Mouse (Mus musculus) spleen, embryonic (tissue): ENCODE data around the gene Grm8.

Source experiments
- CTCF ChIA-PET: fragments of 350-600 bp; sonication (Branson Sonifier 250); formaldehyde crosslinking; loops from one replicate; lab custom pipeline; 2022; lab: Charles Lee

The Grm8 gene

DNA sequence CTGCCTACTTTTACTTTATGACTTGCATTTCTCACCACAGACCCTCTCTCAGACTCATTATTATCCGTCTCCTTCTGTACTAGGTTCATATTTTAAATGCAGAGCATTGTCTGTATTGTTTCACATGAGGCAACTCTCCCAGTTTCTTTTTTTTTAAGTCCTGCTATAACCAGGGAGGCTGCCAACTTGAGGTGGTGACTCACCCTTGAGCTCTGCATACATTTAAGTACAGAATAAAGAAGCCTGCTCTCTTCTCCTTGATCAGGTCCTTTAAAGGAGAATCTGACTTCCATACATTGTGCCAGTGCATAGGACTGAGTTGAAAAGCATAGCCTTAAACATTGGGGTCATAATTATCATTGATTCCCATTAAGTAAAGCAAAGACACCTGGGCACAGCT, 488.5 kb downstream of the Grm8 start:
- CTCF ChIA-PET = no interaction called here

DNA sequence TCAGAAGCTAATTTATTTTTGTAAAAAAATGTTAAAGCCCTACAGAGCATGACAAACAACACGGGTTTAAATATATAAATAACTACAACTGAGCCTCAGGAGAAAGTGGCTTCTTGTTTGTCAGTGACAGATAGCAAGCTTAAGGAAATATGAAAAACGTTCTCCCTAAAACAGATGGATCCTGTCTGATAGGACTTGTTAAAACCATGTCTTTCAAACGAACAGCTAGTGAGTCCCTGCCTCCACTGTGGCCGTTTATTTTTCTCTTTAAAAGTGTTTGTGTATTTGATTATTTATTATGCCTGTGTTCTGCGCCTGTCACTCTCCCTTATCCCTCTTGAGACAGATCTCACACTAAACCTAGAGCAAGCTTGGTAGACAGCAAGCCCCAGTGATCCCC, 489.9 kb downstream of the Grm8 start:
- CTCF ChIA-PET = no interaction called here

DNA sequence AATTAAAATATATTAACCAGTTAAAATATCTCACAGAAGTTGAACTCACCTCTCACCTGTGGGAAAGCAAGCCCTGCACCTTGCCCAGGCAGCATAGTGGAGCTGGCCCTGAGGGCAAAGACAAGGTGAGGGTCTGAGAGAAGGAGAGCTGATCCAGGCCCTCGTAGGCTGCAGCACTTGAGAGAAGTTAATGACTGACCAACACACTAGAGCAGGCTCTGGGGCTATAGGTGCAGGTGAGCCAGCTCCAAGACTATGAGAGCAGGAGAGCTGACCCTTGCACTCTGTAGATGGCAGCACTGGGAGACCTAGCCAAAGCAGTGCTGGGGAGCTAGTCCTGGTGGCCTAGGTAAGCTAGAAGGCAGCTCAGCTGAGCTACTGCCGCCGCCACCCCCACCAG, 499.1 kb downstream of the Grm8 start:
- CTCF ChIA-PET = no interaction called here

DNA sequence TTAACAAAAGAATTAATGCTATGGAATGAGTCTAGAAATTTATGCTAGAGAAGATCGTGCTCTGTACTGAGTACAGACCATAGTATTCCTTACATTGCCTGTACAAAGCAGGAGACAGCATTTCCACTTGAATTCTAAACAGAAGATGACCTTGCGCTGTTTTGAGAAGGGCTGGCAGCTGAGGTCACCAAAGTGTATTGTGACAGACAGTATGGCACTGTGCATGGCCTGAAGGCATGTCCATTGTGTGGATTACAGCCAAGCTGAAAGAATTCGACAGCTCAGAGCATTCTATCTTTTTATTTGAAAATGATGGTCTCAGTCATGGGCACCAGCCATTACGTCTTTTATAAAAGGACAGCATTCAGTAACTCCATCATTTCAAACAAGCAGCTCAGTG, 517.5 kb downstream of the Grm8 start:
- CTCF ChIA-PET = interaction anchor here (0.5 kb wide), 1 partner anchor 21 kb away, joined by 3 read pairs; no protein-coding TSS in a partner anchor

DNA sequence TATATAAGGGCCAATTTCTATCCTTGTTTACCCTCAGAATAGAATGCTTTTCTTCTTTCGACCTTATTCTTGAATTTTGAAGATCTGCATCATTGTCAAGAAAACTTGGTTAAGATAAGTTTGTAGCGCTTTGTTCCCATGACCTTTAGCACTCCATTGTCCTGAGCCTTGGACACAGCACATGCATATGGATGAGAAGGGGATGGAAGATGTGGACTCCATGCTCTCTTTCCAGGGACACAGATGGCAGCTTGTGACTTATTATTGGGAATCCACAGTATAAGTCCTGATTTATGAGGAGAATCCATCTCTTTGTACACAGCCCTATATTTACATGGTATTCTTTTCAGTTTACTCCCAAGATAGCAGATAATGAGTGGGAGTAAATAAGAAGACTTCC, 554.5 kb downstream of the Grm8 start:
- CTCF ChIA-PET = no interaction called here

DNA sequence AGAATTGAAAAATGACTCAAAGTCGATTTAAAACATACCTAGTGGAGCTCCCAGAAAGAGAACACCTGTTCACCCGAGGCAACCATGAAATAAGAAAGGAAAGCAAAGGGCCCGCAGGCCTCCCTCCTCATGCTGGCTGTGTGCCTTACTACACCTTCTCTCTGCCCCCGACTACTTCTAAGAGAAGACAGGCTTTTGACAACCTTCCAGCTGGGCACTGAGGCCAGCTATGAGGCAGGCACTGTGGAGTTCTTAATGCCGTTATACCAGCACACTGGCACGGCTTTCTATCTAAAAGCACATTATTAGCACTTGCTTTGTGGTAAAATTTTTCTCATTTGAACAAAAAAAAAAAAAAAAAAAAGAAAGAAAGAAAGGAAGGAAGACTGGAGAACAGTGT, 589.5 kb downstream of the Grm8 start:
- CTCF ChIA-PET = no interaction called here

DNA sequence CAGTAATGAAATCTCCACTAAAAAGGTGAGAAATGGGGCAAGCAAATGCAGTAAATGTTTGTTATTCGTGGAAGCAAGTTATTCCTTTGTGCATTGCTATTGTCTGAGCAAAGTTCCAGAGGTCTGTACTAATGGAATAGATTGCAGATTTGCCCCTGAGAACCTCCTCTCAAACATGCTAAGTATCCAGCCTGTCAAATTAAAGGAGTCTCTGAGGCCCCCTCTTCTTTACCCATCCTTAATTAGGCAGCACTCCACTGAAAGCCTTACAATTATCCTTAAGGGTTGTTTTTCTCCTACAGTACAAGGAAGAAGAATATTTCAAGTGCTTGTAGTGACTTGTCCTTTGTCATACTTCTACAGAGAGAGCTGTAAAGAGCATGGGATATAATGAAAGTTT, 617.4 kb downstream of the Grm8 start:
- CTCF ChIA-PET = no interaction called here

DNA sequence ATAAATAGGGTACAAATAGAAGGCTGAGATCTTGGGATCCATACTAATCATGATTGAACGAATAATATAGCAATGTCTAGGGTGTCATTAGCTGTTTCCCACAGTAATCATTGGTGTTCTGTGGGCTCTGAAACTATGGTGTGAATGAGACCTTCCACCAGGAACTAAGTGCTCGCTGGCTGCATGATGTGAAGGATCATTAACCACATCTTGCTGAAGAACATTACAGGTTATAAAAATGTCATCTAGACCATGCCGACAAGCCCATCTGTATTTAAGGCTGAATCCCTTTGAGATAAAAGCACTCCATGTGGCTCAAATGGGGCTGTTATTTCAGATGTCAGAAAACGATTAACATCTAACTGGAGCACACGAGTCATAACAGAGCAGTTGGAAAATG, 674.0 kb downstream of the Grm8 start:
- CTCF ChIA-PET = no interaction called here

DNA sequence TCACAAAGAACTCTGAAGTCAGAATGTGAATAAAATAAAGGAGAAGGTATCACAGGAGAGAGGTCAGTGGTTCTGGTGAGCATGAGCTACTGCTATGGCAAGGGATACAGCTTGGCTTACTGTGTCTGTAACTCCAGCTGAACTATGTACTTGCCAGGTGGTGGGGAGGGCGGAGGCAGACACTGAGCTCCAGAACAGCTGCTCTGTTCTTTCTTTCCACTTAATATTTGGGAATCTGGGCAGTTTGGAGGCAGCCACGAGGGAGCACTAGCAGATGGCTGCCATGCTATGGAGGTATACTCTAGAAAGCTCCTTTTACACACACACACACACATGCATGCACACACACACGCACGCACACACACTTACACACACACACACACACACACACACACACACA, 726.5 kb downstream of the Grm8 start:
- CTCF ChIA-PET = no interaction called here

DNA sequence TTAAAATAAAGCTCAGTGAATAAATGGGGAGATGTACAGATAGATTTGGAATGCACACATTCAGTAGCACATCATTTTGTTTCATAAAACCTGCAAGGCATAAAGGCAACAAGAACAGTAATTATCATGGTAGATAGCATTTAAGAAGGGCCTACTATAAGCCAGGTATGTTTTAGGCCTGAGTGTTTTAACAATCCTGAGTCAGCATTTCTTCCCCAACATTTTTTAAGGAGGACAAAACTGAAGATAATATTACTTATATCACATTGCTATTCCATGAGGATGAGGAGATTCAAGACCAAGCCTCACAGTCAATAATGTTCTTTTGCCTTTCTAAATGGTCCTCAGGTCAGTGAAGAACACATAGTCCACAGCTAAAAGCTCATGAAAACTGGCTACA, 762.6 kb downstream of the Grm8 start:
- CTCF ChIA-PET = no interaction called here

DNA sequence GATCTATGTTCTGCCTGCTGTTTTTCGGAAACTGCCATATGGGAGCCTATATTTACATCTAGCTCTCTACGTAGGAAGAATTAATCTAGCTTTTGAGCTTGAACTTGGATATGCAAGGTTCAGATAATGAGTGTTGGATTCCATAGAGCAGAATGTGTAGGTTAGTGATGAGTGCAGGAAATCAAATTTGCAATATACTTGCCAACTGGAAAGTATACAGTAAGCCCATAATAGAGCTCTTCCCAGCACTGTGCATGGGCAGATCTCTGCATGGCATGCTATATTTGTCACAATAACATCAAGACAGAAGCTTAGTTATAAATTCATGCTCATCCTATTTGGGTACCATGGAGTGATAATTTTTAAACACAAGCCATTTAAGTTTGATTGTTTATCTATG, 763.9 kb downstream of the Grm8 start:
- CTCF ChIA-PET = no interaction called here

DNA sequence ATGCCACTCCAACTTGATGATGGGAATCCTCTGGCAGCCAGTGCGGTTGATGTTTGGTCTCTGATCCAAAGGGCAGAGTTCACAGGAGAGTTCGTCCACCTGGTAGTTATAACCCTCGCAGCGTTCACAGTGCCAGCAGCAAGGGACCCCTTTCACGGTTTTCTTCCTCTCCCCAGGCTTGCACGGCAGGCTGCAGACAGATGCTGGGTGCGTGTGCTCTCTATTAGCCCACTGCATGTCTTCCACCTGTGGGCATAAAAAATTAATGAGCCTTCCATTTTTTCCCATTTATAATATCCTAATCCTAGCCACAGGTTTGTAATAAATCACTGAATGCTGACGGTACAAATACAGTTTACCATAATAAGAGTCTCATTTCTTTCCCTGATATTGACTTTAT, 771.2 kb downstream of the Grm8 start:
- CTCF ChIA-PET = no interaction called here

DNA sequence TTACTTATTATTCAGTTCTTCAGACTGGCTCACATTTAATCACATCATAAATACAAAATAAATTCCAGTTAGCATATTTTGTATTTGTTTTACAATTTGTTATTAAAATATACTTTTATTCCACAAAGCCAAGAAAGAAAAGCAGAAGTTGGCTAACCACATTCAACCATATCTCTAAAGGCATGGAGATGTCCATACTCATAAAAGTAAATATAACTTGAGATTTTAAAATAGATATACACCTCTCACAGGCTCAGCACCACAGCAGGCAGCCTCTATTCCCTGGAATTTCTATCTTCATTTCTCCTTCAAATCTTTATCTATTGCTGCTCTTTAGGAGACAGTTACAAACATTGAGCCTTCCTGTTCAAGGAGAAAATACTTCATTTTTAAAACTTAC, 774.5 kb downstream of the Grm8 start:
- CTCF ChIA-PET = no interaction called here

DNA sequence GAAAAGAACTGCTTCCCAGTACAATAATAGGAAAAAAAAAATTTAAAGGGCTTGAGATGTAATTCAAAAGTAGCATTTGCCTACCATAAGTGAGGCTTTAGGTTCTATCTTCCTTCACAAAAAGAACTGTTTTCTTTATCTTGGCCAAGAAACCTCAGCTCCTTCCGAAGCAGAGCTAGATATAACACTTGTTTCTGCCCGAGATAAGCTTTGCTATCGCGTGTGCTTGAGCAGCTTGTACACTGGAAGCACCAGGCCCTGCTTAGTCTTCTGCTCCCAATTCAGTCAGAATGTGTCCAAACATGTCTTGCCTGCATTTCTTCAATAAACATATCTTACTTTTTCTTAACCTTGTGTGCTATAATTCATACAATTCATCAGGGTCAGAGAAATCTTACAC, 783.8 kb downstream of the Grm8 start:
- CTCF ChIA-PET = no interaction called here

DNA sequence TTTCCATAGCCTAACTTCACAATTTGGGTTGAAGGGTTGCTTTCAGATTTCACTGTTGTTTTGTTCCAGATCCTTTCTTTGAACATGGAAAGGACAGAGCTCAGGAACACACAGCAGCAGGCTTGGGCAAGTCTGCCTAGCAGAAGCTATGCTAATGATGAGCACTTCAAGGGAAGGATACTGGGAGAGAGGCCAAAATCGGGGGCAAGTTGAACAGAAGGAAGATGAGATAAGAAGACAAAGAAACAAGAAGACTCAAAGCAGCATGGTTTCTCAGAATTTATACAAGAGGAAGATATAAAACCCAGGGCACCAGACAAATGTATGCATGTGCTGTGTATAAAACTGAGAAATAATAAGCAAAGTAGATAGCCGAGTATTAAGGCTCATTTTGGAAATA, 786.7 kb downstream of the Grm8 start:
- CTCF ChIA-PET = no interaction called here

DNA sequence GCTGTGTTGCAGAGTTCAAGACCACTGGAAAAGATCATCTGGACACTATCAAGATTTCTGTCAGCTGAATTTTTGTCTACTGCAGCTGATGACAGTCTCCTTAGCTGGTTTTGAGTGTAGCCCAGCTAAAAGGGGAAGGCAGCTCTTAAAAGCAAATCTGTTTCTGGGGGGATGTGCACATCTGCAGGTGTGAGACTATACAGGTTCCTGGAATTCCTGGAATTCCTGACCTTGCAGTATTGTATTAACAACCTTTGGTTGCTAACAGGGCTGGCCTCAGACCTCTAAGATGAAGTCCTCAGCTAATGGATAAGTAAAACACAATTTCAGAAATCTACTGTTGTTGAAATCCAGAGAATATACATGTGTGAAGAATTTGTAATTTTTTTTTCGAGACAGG, 788.7 kb downstream of the Grm8 start:
- CTCF ChIA-PET = no interaction called here

DNA sequence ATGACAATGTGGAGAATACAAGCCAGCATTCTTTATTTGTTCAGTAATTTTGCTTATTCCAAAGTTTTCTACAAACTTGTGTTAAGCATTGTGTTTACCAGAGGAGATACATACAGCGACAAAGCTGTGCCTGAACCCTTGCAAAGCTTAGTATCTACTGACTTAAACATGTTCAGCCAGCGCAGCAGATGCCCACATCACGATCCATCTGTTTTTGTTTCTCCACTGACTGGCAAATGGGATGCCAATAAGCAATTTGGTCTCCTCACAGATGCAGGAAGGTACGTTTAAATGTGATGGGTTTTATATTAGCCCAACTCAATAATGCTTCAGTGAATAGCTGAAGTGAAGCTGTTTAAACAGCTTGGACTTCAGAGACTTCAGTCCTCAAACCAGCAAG, 794.8 kb downstream of the Grm8 start:
- CTCF ChIA-PET = no interaction called here

DNA sequence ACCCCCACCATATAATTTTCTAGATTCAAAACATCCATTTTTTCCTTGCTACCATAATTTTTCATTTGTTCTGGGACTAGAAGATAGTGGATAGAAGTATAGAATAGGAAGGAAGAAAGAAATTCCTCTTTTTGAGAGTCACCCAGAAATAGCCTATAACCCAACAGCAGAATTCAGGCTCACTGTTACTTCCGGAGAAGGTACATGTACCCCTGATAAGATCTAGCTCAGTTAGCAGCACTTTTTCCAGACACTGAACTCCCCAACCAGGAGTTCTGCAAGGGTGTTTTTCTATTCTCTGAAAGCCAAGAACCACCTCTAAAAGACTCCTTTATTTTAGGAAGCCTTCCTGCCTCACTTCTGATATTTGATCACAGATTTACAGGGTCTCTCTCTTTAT, 816.4 kb downstream of the Grm8 start:
- CTCF ChIA-PET = no interaction called here

DNA sequence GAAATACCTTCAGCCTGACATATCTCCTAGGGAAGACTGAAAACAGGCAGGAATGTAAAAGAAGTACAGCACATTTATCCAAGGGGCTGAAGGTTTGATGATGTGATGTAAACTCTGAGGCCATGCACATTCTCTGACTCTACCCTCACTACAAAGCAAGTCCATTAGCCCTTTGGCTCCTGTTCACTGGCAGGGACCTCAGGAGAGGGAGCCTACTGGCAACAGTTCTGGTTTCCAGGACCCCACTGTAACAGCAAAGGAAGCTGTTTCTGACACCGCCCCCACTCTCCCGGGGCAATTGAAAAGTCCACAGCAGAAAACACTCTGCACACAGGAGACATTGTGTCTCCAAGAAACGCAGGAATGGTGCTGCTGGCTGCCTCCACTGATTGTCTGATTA, 817.6 kb downstream of the Grm8 start:
- CTCF ChIA-PET = no interaction called here

DNA sequence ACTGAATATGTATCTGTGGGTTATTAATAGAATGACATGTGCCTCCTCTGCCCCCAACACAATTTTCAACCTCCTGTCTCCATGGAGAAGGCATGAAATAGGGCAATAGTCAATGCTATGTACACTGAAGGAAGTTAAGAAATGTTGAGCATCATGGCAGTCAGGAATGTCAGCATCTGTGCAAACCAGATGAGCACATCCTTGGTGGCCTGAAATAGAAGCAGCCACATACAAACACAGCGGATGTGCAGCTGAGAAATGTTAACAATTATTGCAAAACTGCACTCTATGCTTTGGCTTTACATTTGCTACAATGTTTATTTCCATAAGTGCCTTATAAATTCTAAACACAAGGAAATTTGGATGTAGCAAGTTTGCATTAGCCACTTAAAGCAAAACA, 819.0 kb downstream of the Grm8 start:
- CTCF ChIA-PET = no interaction called here

DNA sequence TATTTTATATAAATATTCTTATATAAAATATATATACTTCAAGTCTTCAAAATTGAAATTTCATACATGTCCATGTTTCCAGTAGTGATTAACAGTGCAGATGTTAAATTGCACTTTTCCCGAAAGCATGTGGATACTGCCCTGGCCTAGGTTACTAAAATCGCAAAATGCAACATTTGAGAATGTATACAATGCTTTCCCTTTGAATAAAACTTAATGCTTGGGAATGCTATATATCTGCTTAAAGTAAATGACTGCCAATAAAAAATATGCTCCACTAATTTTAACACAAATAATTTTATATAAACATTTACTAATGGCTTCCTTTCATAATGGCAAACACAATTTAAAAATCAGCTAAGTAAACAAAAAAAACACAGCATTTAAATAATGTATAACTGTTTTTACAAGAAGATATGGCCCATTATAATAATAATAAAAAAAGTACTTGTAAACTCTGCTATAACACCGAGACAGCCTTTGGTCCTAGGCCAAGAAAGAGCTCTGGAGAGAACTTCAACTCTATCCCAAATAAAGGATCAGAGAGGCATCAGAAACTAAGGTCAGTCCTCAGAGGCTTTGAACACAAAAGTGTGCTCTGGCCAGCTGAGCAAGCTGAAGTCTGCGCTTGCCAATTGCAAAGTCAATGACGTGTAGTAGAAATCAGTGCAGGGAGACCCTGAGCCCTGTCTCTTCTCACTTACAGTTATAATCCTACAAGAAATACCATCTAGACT, 820.5 kb downstream of the Grm8 start:
- CTCF ChIA-PET = no interaction called here

DNA sequence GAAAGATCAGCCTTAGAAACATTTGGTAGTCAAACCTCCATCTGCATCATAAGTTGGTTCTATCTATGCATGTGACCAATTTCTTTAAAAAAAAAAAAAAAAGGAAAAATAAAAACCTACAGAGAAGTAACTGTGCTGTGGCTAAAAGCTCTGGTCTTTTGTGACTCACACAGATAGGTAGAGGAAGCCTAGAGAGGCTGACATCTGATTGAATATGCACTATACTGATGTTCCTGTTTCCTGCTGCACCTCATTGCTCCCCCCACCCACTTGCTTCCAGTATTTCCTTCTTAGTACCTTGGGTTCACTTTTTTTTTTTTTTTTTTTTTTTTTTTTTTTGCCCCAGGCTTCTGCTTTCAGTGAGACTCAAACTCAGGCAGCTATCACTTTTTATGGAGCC, 824.6 kb downstream of the Grm8 start:
- CTCF ChIA-PET = no interaction called here

DNA sequence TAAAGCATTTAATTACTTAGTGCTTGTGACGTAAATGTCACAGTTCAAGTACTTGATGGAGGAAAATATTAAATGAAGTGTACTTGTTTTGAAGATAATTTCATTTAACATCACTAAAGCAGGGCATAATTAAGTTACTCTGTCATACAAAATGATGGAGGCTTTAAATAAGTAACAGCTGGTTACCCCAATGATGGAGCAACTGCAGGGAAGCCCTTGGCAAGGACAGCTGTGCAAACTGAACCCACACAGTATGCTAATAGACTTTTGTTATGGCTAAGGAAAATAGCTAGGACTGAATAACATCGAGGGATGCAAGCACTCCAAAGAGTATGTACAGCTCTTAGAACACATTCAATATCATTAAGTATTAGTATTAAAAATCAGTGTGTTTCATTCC, 829.6 kb downstream of the Grm8 start:
- CTCF ChIA-PET = no interaction called here

DNA sequence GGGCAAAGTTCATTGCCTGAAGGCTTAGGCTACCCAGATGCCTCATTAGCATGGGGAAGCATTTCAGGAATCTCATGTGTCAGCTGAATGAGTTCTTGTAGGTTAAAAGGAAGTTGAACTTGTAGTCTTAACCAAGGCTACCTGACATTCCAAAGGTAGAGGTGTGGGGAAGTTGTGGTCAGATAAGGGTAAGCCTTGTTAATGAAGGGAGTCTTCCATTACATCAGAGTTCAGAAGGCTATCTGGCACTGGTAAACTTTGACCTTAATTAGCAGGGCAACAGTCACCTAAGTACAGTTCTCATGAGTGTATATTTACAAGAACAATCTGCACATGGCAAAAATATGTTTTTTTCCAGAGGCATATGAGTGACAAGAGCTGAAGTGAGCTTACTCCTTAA, 870.0 kb downstream of the Grm8 start:
- CTCF ChIA-PET = no interaction called here
